Mouse (Mus musculus) heart, adult 2 months (tissue): ENCODE results near the gene Stk4.

ENCODE experiments used
- CTCF ChIP-seq: fragments of 200-600 bp; IDR thresholded peaks from 2 replicates; pipeline ENCODE4 v1.8.1; 2022; ENCODE audit warnings: antibody characterized with exemption, mild to moderate bottlenecking, moderate library complexity
- POLR2A ChIP-seq: fragments of 200-500 bp; IDR thresholded peaks from 2 replicates; pipeline ENCODE4 v1.6.1; 2011; ENCODE audit warnings: mild to moderate bottlenecking, low read depth, low read length, control low read depth; ENCODE audit not compliant: insufficient read depth

- TF ChIP-seq CTCF, result peak; percentile 39
- no peak for TF ChIP-seq POLR2A
These were observed 24.0 kb downstream of the Stk4 start for GRCm38 (mm10) chr2:164094152-164094551.
